Mouse (Mus musculus): ENCODE data around the gene D17H6S53E.
A peak's percentile ranks its signal among the peaks of the same experiment; 100 is the strongest.
"Not testable (repeated sequence)": the region's sequence is repeated elsewhere in the genome, so short reads cannot be mapped to it uniquely, and the experiment has no call there.

Gene D17H6S53E

GRCm38 (mm10) chr17:35101161-35101560, 25.0 kb upstream of the D17H6S53E start:
- no peak for DNase-seq (ENCODE audit: low spot score)

GRCm38 (mm10) chr17:35102299-35102698, 23.9 kb upstream of the D17H6S53E start:
- no peak for DNase-seq (ENCODE audit: low spot score)

- DNase-seq (ENCODE audit: low spot score) = no peak
These were observed 22.9 kb upstream of the D17H6S53E start for GRCm38 (mm10) chr17:35103221-35103690.

DNA sequence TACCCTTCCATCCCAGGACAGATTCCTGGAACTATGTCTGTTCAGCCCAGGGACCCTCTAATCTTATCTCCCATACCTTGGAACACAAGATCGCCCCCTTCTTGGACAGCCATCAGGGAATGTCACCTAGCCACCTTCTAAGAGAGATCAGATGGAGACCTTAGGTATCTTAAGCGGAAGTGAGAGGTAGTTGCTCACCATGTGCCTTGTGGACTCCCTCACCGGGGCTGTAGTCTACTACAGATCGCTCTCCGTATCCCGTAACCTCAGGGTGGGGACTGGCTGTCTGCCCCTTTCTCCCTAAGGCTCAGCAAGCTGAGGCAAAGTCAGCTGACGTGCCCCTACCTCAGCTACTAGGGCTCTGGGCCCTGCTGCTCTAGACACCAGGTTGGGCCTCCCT, 22.1 kb upstream of the D17H6S53E start:
- DNase-seq (ENCODE audit: low spot score) = no peak

DNA sequence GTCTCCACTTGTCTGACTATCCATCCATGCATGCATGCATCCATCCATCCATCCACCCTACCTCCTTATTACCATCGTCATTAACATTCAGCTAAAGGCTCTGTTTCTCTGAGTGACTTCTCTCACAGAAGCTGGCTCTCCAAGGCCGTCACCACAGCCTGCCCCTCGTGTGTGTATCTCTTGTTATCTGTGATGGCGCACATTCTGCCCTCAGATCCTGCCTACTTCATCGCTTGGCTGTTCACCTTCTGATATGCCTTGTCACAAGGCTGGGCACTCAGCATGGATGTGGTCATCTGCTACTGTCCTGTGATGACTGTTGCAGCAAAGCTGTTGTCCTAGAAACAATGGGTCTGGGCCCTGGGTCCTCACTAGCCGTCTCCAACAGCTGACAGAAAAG, 21.4 kb upstream of the D17H6S53E start:
- DNase-seq (ENCODE audit: low spot score) = no peak

GRCm38 (mm10) chr17:35105740-35106389, 20.3 kb upstream of the D17H6S53E start:
- DNase-seq (ENCODE audit: low spot score) = peak; percentile 64

DNA sequence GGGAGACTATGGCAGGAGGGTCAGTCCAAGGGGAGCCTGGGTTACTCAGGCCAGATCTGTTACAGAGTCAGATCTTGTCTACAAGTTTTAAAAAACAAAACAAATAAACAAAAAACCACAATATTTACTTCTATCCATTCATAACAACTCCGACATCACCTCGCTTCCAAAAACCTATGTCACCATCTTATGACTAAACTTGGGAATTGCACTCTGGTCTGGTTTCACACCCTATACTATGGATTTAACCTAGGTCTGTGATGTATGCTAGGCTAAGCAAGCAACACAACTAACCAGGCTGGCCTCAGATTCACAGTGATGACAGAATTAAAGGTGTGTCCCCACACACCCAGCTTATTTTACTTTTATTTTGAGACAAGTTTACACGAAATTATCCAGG, 19.7 kb upstream of the D17H6S53E start:
- no peak for DNase-seq (ENCODE audit: low spot score)

DNA sequence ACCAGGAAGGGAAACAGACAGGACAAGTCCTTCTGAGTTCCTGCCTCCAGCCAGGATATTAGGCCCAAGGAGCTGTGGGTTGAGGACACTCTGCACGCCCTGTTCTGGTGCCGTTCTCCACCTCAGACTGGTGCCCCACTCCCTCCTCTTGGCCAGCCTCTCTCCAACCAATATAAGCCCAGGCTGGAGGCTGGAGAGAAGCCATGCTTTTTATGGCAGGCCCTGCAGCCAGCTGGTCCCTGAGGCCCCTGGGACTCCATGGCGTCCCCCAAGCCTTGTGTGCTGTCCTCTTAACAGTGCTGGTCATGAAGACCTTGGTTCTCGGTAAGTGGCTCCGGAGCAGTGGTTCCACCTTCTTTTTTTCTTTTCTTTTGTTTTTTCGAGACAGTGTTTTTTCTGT, 18.1 kb upstream of the D17H6S53E start, which contains the start of gene Ly6g5c:
Gene Ly6g5c, plus strand, starts transcription at position 183 of the 400 bp plus-strand sequence.
- no peak for DNase-seq (ENCODE audit: low spot score)

DNA sequence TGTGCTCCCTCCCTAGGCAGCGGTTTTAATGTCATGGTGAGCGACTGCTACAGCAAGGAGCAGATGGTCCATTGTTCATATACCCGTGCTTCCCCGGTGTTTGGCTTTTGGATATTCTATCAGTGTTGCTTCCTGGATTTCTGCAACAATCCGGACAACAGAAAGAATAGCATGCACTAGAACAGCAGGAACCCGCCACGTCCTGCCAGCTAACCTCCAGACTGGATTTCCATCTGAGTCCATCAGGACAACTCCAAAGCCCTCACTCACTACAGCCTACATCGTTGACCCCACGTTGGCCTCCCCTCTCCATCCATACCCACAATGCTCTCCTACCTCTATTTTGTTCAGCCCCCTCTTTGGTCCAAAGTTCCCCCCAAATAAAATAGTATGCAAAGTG, 14.4 kb upstream of the D17H6S53E start:
- DNase-seq (ENCODE audit: low spot score) = no peak

GRCm38 (mm10) chr17:35115046-35116019, 10.8 kb upstream of the D17H6S53E start, which contains the start of gene Ly6g5b:
Gene Ly6g5b, minus strand, starts transcription at chr17:35115428.
- peak; percentile 71 for DNase-seq (ENCODE audit: low spot score)

- DNase-seq (ENCODE audit: low spot score) = peak; percentile 79
These were observed 5.4 kb upstream of the D17H6S53E start for GRCm38 (mm10) chr17:35120745-35121142.

GRCm38 (mm10) chr17:35121143-35121799, 4.9 kb upstream of the D17H6S53E start, which contains the start of gene Gpank1:
Gene Gpank1, plus strand, starts transcription at chr17:35121455.
- DNase-seq (ENCODE audit: low spot score) = peak; percentile 97

- DNase-seq (ENCODE audit: low spot score) = peak; percentile 64
These were observed 4.3 kb upstream of the D17H6S53E start, which contains the start of gene Csnk2b for GRCm38 (mm10) chr17:35121871-35122303. Gene Csnk2b, minus strand, starts transcription at chr17:35122053.

- not testable (repeated sequence) for DNase-seq (ENCODE audit: low spot score)
These were observed 2.9 kb upstream of the D17H6S53E start for GRCm38 (mm10) chr17:35123287-35123686.

- DNase-seq (ENCODE audit: low spot score) = not testable (repeated sequence)
These were observed 1.8 kb upstream of the D17H6S53E start for GRCm38 (mm10) chr17:35124261-35124896.

DNA sequence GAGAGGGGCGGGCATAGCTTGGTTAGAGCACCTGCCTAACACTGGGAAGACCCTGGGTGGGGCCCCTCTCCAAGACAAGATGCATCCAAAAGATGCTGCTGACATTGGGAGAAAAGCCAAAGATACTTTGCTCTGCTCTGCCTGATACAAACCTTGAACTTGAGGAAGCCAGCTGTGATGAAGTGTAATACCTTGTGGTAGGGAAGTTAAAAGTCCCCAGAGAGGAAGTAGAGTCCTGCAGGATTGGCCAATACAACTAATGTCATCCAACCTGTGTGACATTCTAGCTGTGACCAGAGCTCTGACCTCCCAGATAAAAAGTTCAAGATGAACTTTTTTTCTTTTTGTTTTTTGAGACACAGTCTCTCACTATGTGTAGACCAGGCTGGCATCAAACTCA, 1.1 kb upstream of the D17H6S53E start:
- DNase-seq (ENCODE audit: low spot score) = no peak

DNA sequence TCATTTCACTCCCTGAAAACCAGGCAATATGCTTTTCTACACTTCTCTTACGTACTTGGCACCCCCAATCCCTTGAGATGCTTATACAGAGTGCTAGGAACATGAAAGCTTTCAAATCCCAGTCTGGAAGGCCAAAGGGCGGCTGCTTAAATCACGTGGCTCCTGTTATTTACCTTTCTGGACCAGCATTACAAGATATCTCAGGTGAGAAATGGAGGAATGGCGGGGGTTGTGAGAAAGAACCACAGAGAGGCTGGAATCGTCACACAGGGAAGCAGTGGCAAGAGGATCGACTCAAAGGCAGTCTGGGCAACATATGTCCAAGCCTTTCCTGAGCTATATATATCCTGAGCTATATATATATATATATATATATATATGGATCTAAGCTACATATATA, 595 bp upstream of the D17H6S53E start:
- no peak for DNase-seq (ENCODE audit: low spot score)

- DNase-seq (ENCODE audit: low spot score) = no peak
These were observed 844 bp downstream of the D17H6S53E start for GRCm38 (mm10) chr17:35127017-35127416.

DNA sequence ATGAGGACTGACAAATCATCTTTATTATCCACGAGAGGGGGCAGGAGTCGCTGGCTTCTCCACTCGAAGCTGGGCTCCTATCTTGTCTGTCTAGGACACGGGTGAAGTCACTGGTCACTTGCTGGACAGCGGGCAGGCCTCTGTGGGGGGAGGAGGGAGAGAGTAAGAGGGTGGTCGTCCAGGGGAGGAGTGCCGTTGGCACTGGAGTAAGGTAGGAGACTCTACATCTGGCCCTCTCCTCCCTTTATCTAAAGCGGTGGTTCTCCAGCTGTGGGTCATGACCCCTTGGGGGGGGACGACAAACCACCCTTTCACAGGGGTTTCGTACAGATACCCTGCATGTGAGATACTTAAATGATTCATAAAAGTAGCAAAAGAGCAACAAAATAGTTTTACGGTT, 2.8 kb downstream of the D17H6S53E start:
- no peak for DNase-seq (ENCODE audit: low spot score)

- DNase-seq (ENCODE audit: low spot score) = no peak
These were observed 4.9 kb downstream of the D17H6S53E start for GRCm38 (mm10) chr17:35131038-35131437.

DNA sequence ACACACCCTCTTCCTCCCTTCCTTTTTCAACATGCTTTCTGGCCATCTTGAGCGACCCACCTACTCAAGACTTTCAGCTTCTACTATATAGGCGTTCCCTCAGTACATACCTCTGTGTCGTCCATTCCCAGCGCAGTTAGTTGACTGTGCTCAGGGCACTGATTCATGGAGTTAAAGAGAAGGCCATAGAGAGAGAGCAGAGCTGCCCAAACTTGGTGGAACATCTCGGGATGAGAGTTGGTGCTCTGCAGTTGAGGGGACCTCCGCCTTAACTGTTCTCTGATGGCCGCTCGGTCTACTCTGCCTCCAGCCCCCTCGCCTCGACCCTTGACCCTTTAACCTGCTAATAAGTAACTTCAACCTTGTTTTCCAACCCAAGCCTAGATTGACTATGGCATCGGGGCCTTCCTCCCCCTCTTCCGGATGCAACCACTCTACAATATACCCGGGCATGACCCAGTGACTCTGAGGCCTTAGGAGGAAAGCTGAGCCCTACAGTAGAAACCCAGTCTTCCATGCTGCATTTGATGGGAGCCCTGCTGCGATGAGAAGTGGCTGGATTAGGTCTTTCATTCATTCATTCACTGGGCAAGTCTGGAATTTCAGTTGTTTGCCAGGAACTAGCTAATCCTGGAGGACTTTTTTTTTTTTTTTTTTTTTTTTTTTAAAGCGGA, 5.5 kb downstream of the D17H6S53E start, which contains the start of gene Apom:
Gene Apom, minus strand, starts transcription at position 551 of the 674 bp plus-strand sequence.
- no peak for DNase-seq (ENCODE audit: low spot score)

Measured in testis, postnatal 10 days (tissue).